ENCODE assay signal across 8 mouse cellular contexts in the genomic region with DNA sequence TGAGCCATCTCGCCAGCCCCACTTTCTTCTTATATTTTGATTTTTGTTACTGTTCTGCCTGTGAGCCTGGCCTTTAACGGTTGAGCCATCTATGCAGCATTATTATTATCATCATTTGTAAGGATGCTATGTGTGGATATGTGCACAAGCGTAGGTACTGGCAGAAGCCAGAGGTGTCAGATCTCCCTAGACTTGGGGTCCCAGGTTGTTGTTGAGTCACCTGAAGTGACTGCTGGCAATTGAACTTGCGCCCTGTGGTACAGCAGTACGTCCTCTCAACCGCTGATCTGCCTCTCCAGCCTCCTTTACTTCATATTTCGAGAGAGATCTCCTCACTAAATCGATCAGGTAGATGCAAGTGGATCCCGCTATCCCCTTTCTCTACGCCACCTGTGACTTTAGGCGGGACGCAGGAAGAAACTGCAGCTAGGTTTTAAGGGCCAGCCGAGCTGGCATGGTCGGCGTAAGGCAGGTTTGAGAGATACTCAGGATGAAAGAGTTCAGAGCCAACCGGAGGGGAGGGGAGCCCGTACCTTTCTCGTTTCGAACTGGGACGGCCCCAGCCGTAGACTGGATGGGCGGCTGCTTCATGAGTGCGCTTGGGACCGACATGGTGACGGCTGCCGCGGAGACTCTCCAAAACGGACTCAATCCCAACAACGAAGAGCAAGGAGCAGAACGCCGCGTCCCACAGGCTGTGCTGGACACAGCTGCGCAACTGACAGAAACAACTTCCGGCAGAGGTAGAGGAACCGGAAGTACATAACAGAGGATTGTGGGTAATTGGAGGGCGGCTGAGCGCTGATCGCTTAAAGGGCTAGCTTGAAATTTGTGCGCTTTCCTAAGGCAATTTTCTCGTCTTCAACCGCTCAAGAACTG. TPM values are rescaled to one million over a fixed set of nuclear protein-coding genes. Genes with fewer than 3 reads are reported as not detected.
DNase-seq lines count a peak whose midpoint lies in the region; ATAC-seq and TF ChIP-seq lines count a peak whose summit lies in the region.
"Not testable (repeated sequence)": the region's sequence is repeated elsewhere in the genome, so short reads cannot be mapped to it uniquely, and the experiment has no call there.

A gene (minus strand): TSS at position 767 of the 879 bp plus-strand sequence.

- peak; percentile 96 for DNase-seq in 3T3-L1 (ENCODE audit: low read depth, low spot score)
- peak; percentile 92 for DNase-seq in heart, adult 8-10 months (ENCODE audit: low spot score)
- peak; percentile 91 for DNase-seq in kidney, adult 9 months
- DNase-seq in limb, embryonic 14.5 days (ENCODE audit: low spot score) = peak; percentile 94
- peak; percentile 95 for DNase-seq in midbrain, postnatal 0 days (ENCODE audit: low spot score)
- DNase-seq in spleen, postnatal 14 days (ENCODE audit: low spot score in 2 of 2) = peak; percentile 54 to 63

- TF ChIP-seq CTCF in bone marrow, adult 2 months (IDR thresholded peaks at IDR 0.05; ENCODE audit: control insufficient read depth, insufficient read depth, low read length); midbrain, postnatal 0 days (IDR thresholded peaks at IDR 0.05): not testable (repeated sequence)

- TF ChIP-seq POLR2A in bone marrow, adult 2 months (IDR thresholded peaks at IDR 0.05; ENCODE audit: borderline replicate concordance, control insufficient read depth, low read depth, low read length) = peak; percentile 90
- peak; percentile 61; the same call in 1 of the 2 replicates for TF ChIP-seq POLR2A in limb, embryonic 14.5 days (IDR thresholded peaks at IDR 0.05; ENCODE audit: borderline replicate concordance, extremely low read depth, insufficient read depth, insufficient read length)

- ATAC-seq in embryonic facial prominence, embryonic 15.5 days (ENCODE audit: insufficient number of reproducible peaks, low FRiP score, low TSS enrichment, low read depth) = peak; percentile 86
- peak; percentile 94 for ATAC-seq in limb, embryonic 14.5 days (ENCODE audit: low FRiP score, low read depth)
- peak; percentile 92 for ATAC-seq in midbrain, postnatal 0 days (ENCODE audit: low FRiP score)

- not testable (repeated sequence) for H3K27me3 ChIP-seq in embryonic facial prominence, embryonic 15.5 days; limb, embryonic 14.5 days (ENCODE audit: control insufficient read depth, insufficient read depth, low read length); midbrain, postnatal 0 days (ENCODE audit: insufficient read depth, low read length)

- not testable (repeated sequence) for H3K36me3 ChIP-seq in embryonic facial prominence, embryonic 15.5 days; limb, embryonic 14.5 days (ENCODE audit: control insufficient read depth, insufficient read depth, low read length); midbrain, postnatal 0 days (ENCODE audit: insufficient read depth, low read length)

- not testable (repeated sequence) for H3K9me3 ChIP-seq in embryonic facial prominence, embryonic 15.5 days (replicated peaks); limb, embryonic 14.5 days (ENCODE audit: control insufficient read depth, low read length); midbrain, postnatal 0 days (ENCODE audit: low read length)

- peak within 1 kb of the TSS; percentile 64 for H3K9ac ChIP-seq in embryonic facial prominence, embryonic 15.5 days
- peak within 1 kb of the TSS; percentile 55 for H3K9ac ChIP-seq in limb, embryonic 14.5 days (ENCODE audit: low read depth, low read length, severe bottlenecking)
- peak within 1 kb of the TSS; percentile 57; the same call in 1 of the 2 replicates for H3K9ac ChIP-seq in midbrain, postnatal 0 days (replicated peaks; ENCODE audit: low read length, poor library complexity, severe bottlenecking)

- not testable (repeated sequence) for H3K4me1 ChIP-seq in bone marrow, adult 2 months (ENCODE audit: control insufficient read depth, insufficient read depth, low read length); embryonic facial prominence, embryonic 15.5 days; limb, embryonic 14.5 days (ENCODE audit: control insufficient read depth, insufficient read depth, low read length); midbrain, postnatal 0 days (ENCODE audit: insufficient read depth, low read length)

- H3K4me3 ChIP-seq in bone marrow, adult 2 months (replicated peaks; ENCODE audit: control insufficient read depth, low read depth, low read length) = peak within 1 kb of the TSS; percentile 89
- H3K4me3 ChIP-seq in embryonic facial prominence, embryonic 15.5 days (replicated peaks) = peak within 1 kb of the TSS; percentile 65
- peak within 1 kb of the TSS; percentile 53 for H3K4me3 ChIP-seq in limb, embryonic 14.5 days (replicated peaks; ENCODE audit: low read length)
- H3K4me3 ChIP-seq in midbrain, postnatal 0 days (ENCODE audit: low read depth, low read length) = peak within 1 kb of the TSS; percentile 51

- WGBS in bone marrow, adult 2 months = 5% methylated on average over 41 of the region's 41 CpGs
- WGBS in embryonic facial prominence, embryonic 15.5 days = 7% methylated on average over 41 of the region's 41 CpGs
- 4% methylated on average over 36 of the region's 41 CpGs for whole genome bisulfite sequencing in limb, embryonic 14.5 days
- 9% methylated on average over 35 of the region's 41 CpGs for WGBS in midbrain, postnatal 0 days

- H3K27ac ChIP-seq in bone marrow, adult 2 months (ENCODE audit: control insufficient read depth, insufficient read depth, low read depth, low read length, poor library complexity) = peak within 1 kb of the TSS; percentile 77
- H3K27ac ChIP-seq in embryonic facial prominence, embryonic 15.5 days (replicated peaks) = peak within 1 kb of the TSS; percentile 72
- not testable (repeated sequence) for H3K27ac ChIP-seq in limb, embryonic 14.5 days (replicated peaks; ENCODE audit: low read depth, low read length)
- H3K27ac ChIP-seq in midbrain, postnatal 0 days (ENCODE audit: low read depth, low read length) = 0 out of 2 replicates have a peak within 1 kb of the TSS, but pooled peaks have one; percentile 47

- peak within 1 kb of the TSS; percentile 71 for H3K4me2 ChIP-seq in embryonic facial prominence, embryonic 15.5 days (replicated peaks)
- H3K4me2 ChIP-seq in limb, embryonic 14.5 days (replicated peaks; ENCODE audit: low read depth, low read length, severe bottlenecking) = peak within 1 kb of the TSS; percentile 59
- H3K4me2 ChIP-seq in midbrain, postnatal 0 days (ENCODE audit: low read depth, low read length, poor library complexity, severe bottlenecking) = peak within 1 kb of the TSS; percentile 57

RNA-seq across cellular contexts. Expression of the gene that starts here (rescaled TPM):
- polyA plus RNA-seq in bone marrow, adult 2 months (2011; ENCODE audit: insufficient read depth, insufficient read length, low replicate concordance, missing spikeins) = 12.4 and 22.0 TPM in 2 replicates
- 61.9 and 63.0 TPM in 2 replicates for polyA plus RNA-seq in embryonic facial prominence, embryonic 15.5 days (2015; fragmentation: Nextera tagmentation; extraction: Ambion mirVana)
- 10 to 100 TPM; 28.3 to 37.4 (median 32.5) TPM for total RNA-seq in heart, adult 8-10 months (2022)
- polyA plus RNA-seq in limb, embryonic 14.5 days (2012; rRNA removed) = 11.6 and 16.8 TPM in 2 replicates
- 54.1 and 60.2 TPM in 2 replicates for polyA plus RNA-seq in limb, embryonic 14.5 days (2014; fragmentation: Nextera tagmentation; extraction: Ambion mirVana)
- total RNA-seq in midbrain, postnatal 0 days (2014; rRNA removed) = 22.6 and 30.4 TPM in 2 replicates
- 56.2 and 57.4 TPM in 2 replicates for polyA plus RNA-seq in midbrain, postnatal 0 days (2015; fragmentation: Nextera tagmentation; extraction: Ambion mirVana)
